Comparison of ENCODE assay signal across 9 mouse cellular contexts in the genomic region with DNA sequence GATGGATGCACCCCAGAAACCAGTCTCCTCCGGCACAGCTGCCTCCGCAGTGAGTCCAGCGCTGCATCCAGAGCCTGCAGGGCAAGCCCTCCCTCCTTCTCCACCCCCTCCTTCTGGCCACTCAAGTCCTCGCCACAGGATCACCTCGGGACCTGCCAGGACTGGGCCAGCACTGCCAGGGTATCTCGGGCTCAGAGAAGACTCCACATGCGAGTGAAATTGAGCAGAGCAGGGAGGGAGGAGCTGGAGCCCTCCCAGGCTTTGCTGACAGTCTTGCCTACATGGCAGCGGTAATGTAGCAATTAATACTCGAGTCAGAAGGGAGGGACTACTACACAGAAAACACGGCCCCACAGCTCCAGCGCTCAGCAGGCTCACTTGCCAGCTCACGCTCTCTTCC. TPM values are rescaled to one million over a fixed set of nuclear protein-coding genes. Genes with fewer than 3 reads are reported as not detected.
A peak's percentile ranks its signal among the peaks of the same experiment; 100 is the strongest.
DNase-seq lines count a peak whose midpoint lies in the region.
"Had no signal": no experiment of that assay in that cellular context is flagged by ENCODE, and none has a peak within 500 bp of the region (broad histone marks: within the 10 kb centered on the region; RNA-seq: fewer than 3 reads in every experiment).

A gene (minus strand): TSS at position 215 of the 400 bp plus-strand sequence.

- WGBS in limb, embryonic 10.5 days = 28% methylated on average over 12 of the region's 12 CpGs

- no peaks in the 10 kb centered on the region for H3K36me3 ChIP-seq in limb, embryonic 10.5 days

- peak within 1 kb of the TSS; percentile 42; the same call in 1 of the 2 replicates for H3K27ac ChIP-seq in limb, embryonic 10.5 days
- H3K27ac ChIP-seq: heart, adult 2 months had no signal

- no peak for DNase-seq in left cerebral cortex, adult 18-20 months (ENCODE audit: low spot score in 2 of 2)
- DNase-seq in left cerebral cortex, adult 9 months (ENCODE audit: low spot score in 2 of 2) = no peak
- peak; percentile 78 to 82 for DNase-seq in cerebellum, postnatal 14 days
- peak; percentile 54 for DNase-seq in gastrocnemius, postnatal 10 days
- no peak for DNase-seq in limb, embryonic 10.5 days (ENCODE audit: low spot score)
- no peak for DNase-seq in B cell, adult 2 months
- DNase-seq in embryo, embryonic 10.5 days (ENCODE audit: low spot score) = no peak
- no peak for DNase-seq in urinary bladder, postnatal 36 days (ENCODE audit: low spot score in 2 of 2)

- H3K4me3 ChIP-seq in limb, embryonic 10.5 days = peak within 1 kb of the TSS; percentile 29
- H3K4me3 ChIP-seq: heart, adult 2 months had no signal

- H3K27me3 ChIP-seq in limb, embryonic 10.5 days (ENCODE audit: low read depth, poor library complexity, severe bottlenecking) = peaks cover 25% of the 10 kb centered on the region

- no peaks in the 10 kb centered on the region for H3K9me3 ChIP-seq in limb, embryonic 10.5 days (replicated peaks)

- peaks cover 21% of the 10 kb centered on the region for H3K4me1 ChIP-seq in limb, embryonic 10.5 days

RNA-seq across cellular contexts. Expression of the gene that starts here (rescaled TPM):
- 10 to 100 TPM; 25.2 to 32.8 TPM for total RNA-seq in left cerebral cortex, adult 18-20 months (2021)
- under 1 TPM; 0.14 to 0.18 TPM for total RNA-seq in gastrocnemius, postnatal 10 days (2021)
- polyA plus RNA-seq in limb, embryonic 10.5 days (2016; fragmentation: Nextera tagmentation; extraction: Ambion mirVana) = 0.74 and 0.94 TPM in 2 replicates

Comparison
In these comparisons a context has a peak if more than half of its experiments do, and no peak if none do; other contexts are left out.
1. RNA of the gene that starts here (total RNA-seq): 25.2 to 32.8 TPM in left cerebral cortex, adult 18-20 months; 0.14 to 0.18 TPM in gastrocnemius, postnatal 10 days; every median in the first group is over 10 times any median in the second.
2. Peak in DNase-seq in gastrocnemius, postnatal 10 days; RNA of the gene not detected or under 1 TPM.
3. DNase-seq: peak in cerebellum, postnatal 14 days (2 of 2); none in left cerebral cortex, adult 18-20 months (0 of 2), left cerebral cortex, adult 9 months (0 of 2), limb, embryonic 10.5 days (single experiment), B cell, adult 2 months (0 of 2), embryo, embryonic 10.5 days (single experiment) and urinary bladder, postnatal 36 days (0 of 2).